Mouse (Mus musculus) bone marrow macrophage, adult 2 months (primary cell): ENCODE measurements around the gene Rapgef5.

Source experiments
- CTCF ChIP-seq: IDR thresholded peaks from 2 replicates; pipeline ENCODE4 v1.5.1; 2012; ENCODE audit warnings: low read depth, mild to moderate bottlenecking, low read length, moderate library complexity
- POLR2A ChIP-seq: IDR thresholded peaks from 2 replicates; pipeline ENCODE4 v1.6.1; 2012; ENCODE audit warnings: mild to moderate bottlenecking, low read depth, low read length, borderline replicate concordance

DNA sequence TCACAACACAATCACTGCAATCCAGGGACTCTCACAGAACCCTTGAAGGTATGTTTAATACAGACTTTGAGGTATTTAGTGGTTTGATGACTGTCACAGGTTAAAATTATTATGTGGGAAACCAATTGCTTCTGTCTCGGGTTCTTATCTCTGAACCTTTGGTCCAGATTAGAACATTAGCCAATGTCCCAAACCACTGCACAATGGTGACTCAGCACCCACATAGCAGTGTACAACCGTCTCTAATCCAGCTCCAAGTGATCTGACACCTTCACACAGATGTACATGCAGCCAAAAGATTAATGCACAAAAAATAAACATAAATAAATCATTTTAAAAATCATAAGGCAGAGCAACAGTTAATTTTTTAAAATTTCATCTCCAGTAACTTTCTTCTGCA is 11.1 kb upstream of the Rapgef5 start:
- TF ChIP-seq CTCF (no peak), POLR2A (no peak)
